Mouse (Mus musculus) stomach, embryonic 15.5 days (tissue): ENCODE data around the gene Gtf2a1l. TPM values are rescaled to one million over a fixed set of nuclear protein-coding genes. Genes with fewer than 3 reads are reported as not detected.

ENCODE experiments used
- ATAC-seq: fragments of 200-750 bp; cut with Nextera tagmentation; 2 replicates; pipeline ENCODE4 v1.8.0; 2017; ENCODE audit warnings: low read depth, moderate number of reproducible peaks, moderate TSS enrichment; ENCODE audit not compliant: insufficient read depth, low FRiP score
- H3K27ac ChIP-seq: fragments of 300-500 bp; sonication (generic); 2 replicates; pipeline ENCODE4 v1.5.1; 2015; ENCODE audit warnings: mild to moderate bottlenecking, inconsistent platforms
- H3K27me3 ChIP-seq: fragments of 300-500 bp; sonication (generic); replicated peaks from 2 replicates; pipeline ENCODE4 v1.6.1; 2015; ENCODE audit warnings: inconsistent platforms
- H3K36me3 ChIP-seq: fragments of 300-500 bp; sonication (generic); 2 replicates; pipeline ENCODE4 v1.6.1; 2015; ENCODE audit warnings: inconsistent platforms
- H3K4me1 ChIP-seq: fragments of 300-500 bp; sonication (generic); 2 replicates; pipeline ENCODE4 v1.6.1; 2015; ENCODE audit warnings: inconsistent platforms
- H3K4me2 ChIP-seq: fragments of 300-500 bp; sonication (generic); 2 replicates; pipeline ENCODE4 v1.6.1; 2015; ENCODE audit warnings: mild to moderate bottlenecking, inconsistent platforms
- H3K4me3 ChIP-seq: fragments of 300-500 bp; sonication (generic); replicated peaks from 2 replicates; pipeline ENCODE4 v1.5.1; 2015; ENCODE audit warnings: inconsistent platforms
- H3K9ac ChIP-seq: fragments of 300-500 bp; sonication (generic); 2 replicates; pipeline ENCODE4 v1.6.1; 2015; ENCODE audit warnings: inconsistent platforms
- H3K9me3 ChIP-seq: fragments of 300-500 bp; sonication (generic); 2 replicates; pipeline ENCODE4 v1.6.1; 2016; ENCODE audit warnings: inconsistent platforms
- WGBS: fragments of 180-500 bp; shearing (Covaris S2); methylation state at CpG from one replicate; pipeline ENCODE4 v1.1.7; 2015; 5-methylcytosine and 5-hydroxymethylcytosine counted together
- polyA plus RNA-seq: library from polyadenylated mRNA; unstranded; fragments of >200 nt; fragmentation: Nextera tagmentation; extraction: Ambion mirVana; gene quantifications from 2 replicates; pipeline ENCODE4 v1.2.1, GENCODE M21; 2015

The Gtf2a1l gene
- polyA plus RNA-seq, 1 experiment from 2014 or later = 0.44 TPM

- no peak overlapping the region for H3K27ac ChIP-seq
- H3K27me3 ChIP-seq = no peaks in the 10 kb centered on the region
- H3K4me3 ChIP-seq = no peak overlapping the region
- no peaks in the 10 kb centered on the region for H3K9me3 ChIP-seq
- peak overlapping the region; percentile 37 for H3K4me2 ChIP-seq
- 0 out of 2 replicates have a peak, but pooled peaks have one; percentile 57 for ATAC-seq
- H3K36me3 ChIP-seq = no peaks in the 10 kb centered on the region
- no peaks in the 10 kb centered on the region for H3K4me1 ChIP-seq
- WGBS = 7% methylated on average over 17 of the region's 17 CpGs
- no peak overlapping the region for H3K9ac ChIP-seq
These were observed 84.5 kb downstream of the Gtf2a1l start for GRCm38 (mm10) chr17:88752827-88753471.

GRCm38 (mm10) chr17:88753472-88753857 lies 85.0 kb downstream of the Gtf2a1l start:
- 43% methylated on average over 12 of the region's 12 CpGs for WGBS
- Histone ChIP-seq H3K9me3 (no peaks in the 10 kb centered on the region), H3K9ac (no peak overlapping the region), H3K4me1 (no peaks in the 10 kb centered on the region), H3K27me3 (no peaks in the 10 kb centered on the region), H3K4me3 (no peak overlapping the region), H3K27ac (no peak overlapping the region), H3K4me2 (peak overlapping the region; percentile 37), H3K36me3 (no peaks in the 10 kb centered on the region)
- ATAC-seq = no peak

GRCm38 (mm10) chr17:88755776-88756175 lies 87.3 kb downstream of the Gtf2a1l start:
- Histone ChIP-seq H3K4me3 (no peak overlapping the region), H3K4me1 (no peaks in the 10 kb centered on the region), H3K9ac (no peak overlapping the region), H3K27ac (no peak overlapping the region), H3K27me3 (no peaks in the 10 kb centered on the region), H3K36me3 (no peaks in the 10 kb centered on the region), H3K9me3 (no peaks in the 10 kb centered on the region), H3K4me2 (no peak overlapping the region)
- ATAC-seq = no peak
- 51% methylated on average over 6 of the region's 6 CpGs for WGBS

GRCm38 (mm10) chr17:88758003-88758437 lies 89.6 kb downstream of the Gtf2a1l start:
- Histone ChIP-seq H3K4me2 (no peak overlapping the region), H3K9me3 (no peaks in the 10 kb centered on the region), H3K27ac (no peak overlapping the region), H3K36me3 (no peaks in the 10 kb centered on the region), H3K27me3 (no peaks in the 10 kb centered on the region), H3K9ac (no peak overlapping the region), H3K4me1 (no peaks in the 10 kb centered on the region), H3K4me3 (no peak overlapping the region)
- 14% methylated on average over 9 of the region's 9 CpGs for WGBS
- no peak for ATAC-seq

GRCm38 (mm10) chr17:88763396-88764135 lies 95.1 kb downstream of the Gtf2a1l start:
- Histone ChIP-seq H3K4me2 (no peak overlapping the region), H3K27me3 (no peaks in the 10 kb centered on the region), H3K36me3 (no peaks in the 10 kb centered on the region), H3K4me1 (no peaks in the 10 kb centered on the region), H3K9ac (no peak overlapping the region), H3K9me3 (no peaks in the 10 kb centered on the region), H3K27ac (no peak overlapping the region), H3K4me3 (no peak overlapping the region)
- WGBS = 54% methylated on average over 5 of the region's 5 CpGs
- no peak for ATAC-seq

- no peak overlapping the region for H3K4me2 ChIP-seq
- H3K36me3 ChIP-seq = no peaks in the 10 kb centered on the region
- ATAC-seq = no peak
- 75% methylated on average over 3 of the region's 3 CpGs for WGBS
- H3K27me3 ChIP-seq = no peaks in the 10 kb centered on the region
- H3K9me3 ChIP-seq = no peaks in the 10 kb centered on the region
- no peaks in the 10 kb centered on the region for H3K4me1 ChIP-seq
- H3K27ac ChIP-seq = no peak overlapping the region
- no peak overlapping the region for H3K9ac ChIP-seq
- H3K4me3 ChIP-seq = no peak overlapping the region
These were observed 95.7 kb downstream of the Gtf2a1l start for GRCm38 (mm10) chr17:88764136-88764485.

Other genes with a start within 250 kb of the Gtf2a1l start
- gene Foxn2, start 227.9 kb upstream of the Gtf2a1l start, polyA plus RNA-seq = 16.8 and 17.8 TPM in 2 replicates
- gene Ppp1r21, start 138.5 kb upstream of the Gtf2a1l start, polyA plus RNA-seq = 21.4 and 21.7 TPM in 2 replicates
- 5.1 and 5.9 TPM in 2 replicates for gene Ston1, start 71.0 kb upstream of the Gtf2a1l start, polyA plus RNA-seq
- gene Lhcgr, start 123.3 kb downstream of the Gtf2a1l start, polyA plus RNA-seq = not detected in 2 replicates